Mouse (Mus musculus): ENCODE data around the gene Zdhhc25. TPM values are rescaled to one million over a fixed set of nuclear protein-coding genes. Genes with fewer than 3 reads are reported as not detected.

Zdhhc25 gene
- not detected for total RNA-seq (2021)
- long read RNA-seq, experiment 1: 0 reads
- long read RNA-seq, experiment 2: 0 reads

- DNase-seq: no peak
These were observed at the start of gene Zdhhc25 for GRCm38 (mm10) chr15:88600002-88600401. Gene Zdhhc25, plus strand, starts transcription at chr15:88600302.

GRCm38 (mm10) chr15:88552852-88553251 lies 47.2 kb upstream of the Zdhhc25 start:
- no peak for DNase-seq
- intact Hi-C loops (cut with DNase I): loop anchor here (10.0 kb wide), 1 partner anchor 928 kb away; no protein-coding TSS in a partner anchor

More at GRCm38 (mm10) chr15:88600002-88600401, at the start of gene Zdhhc25:
- intact Hi-C loops (cut with DNase I): no loop called here

GRCm38 (mm10) chr15:88555476-88555875 lies 44.6 kb upstream of the Zdhhc25 start:
- peak; percentile 16 to 33 for DNase-seq
- intact Hi-C loops (cut with DNase I): loop anchor here (10.0 kb wide), 1 partner anchor 931 kb away; no protein-coding TSS in a partner anchor

- intact Hi-C loops (cut with DNase I): no loop called here
- no peak for DNase-seq
These were observed 39.5 kb upstream of the Zdhhc25 start for GRCm38 (mm10) chr15:88560637-88561036.

- DNase-seq: peak in 1 of 2 experiments; percentile 11
These were observed 38.9 kb upstream of the Zdhhc25 start for GRCm38 (mm10) chr15:88561058-88561730.

GRCm38 (mm10) chr15:88565307-88565706 lies 34.8 kb upstream of the Zdhhc25 start:
- intact Hi-C loops (cut with DNase I): no loop called here
- no peak for DNase-seq

More at GRCm38 (mm10) chr15:88561058-88561730, 38.9 kb upstream of the Zdhhc25 start:
- intact Hi-C loops (cut with DNase I): no loop called here

- no peak for DNase-seq
- intact Hi-C loops (cut with DNase I): no loop called here
These were observed 34.3 kb upstream of the Zdhhc25 start for GRCm38 (mm10) chr15:88565806-88566205.

GRCm38 (mm10) chr15:88570697-88571096 lies 29.4 kb upstream of the Zdhhc25 start:
- no peak for DNase-seq
- intact Hi-C loops (cut with DNase I): no loop called here

- no peak for DNase-seq
- intact Hi-C loops (cut with DNase I): no loop called here
These were observed 20.6 kb upstream of the Zdhhc25 start for GRCm38 (mm10) chr15:88579461-88579860.

GRCm38 (mm10) chr15:88602496-88602895 lies 2.4 kb downstream of the Zdhhc25 start:
- no peak for DNase-seq
- intact Hi-C loops (cut with DNase I): no loop called here

- intact Hi-C loops (cut with DNase I): no loop called here
- no peak for DNase-seq
These were observed 3.1 kb downstream of the Zdhhc25 start for GRCm38 (mm10) chr15:88603091-88603732.

GRCm38 (mm10) chr15:88603733-88604119 lies 3.6 kb downstream of the Zdhhc25 start:
- intact Hi-C loops (cut with DNase I): no loop called here
- DNase-seq: no peak

GRCm38 (mm10) chr15:88604669-88605414 lies 4.7 kb downstream of the Zdhhc25 start:
- intact Hi-C loops (cut with DNase I): no loop called here
- DNase-seq: no peak

GRCm38 (mm10) chr15:88605415-88605785 lies 5.3 kb downstream of the Zdhhc25 start:
- no peak for DNase-seq
- intact Hi-C loops (cut with DNase I): no loop called here

- intact Hi-C loops (cut with DNase I): no loop called here
These were observed 17.0 kb downstream of the Zdhhc25 start for GRCm38 (mm10) chr15:88617125-88617524.

GRCm38 (mm10) chr15:88618008-88618773 lies 18.1 kb downstream of the Zdhhc25 start:
- intact Hi-C loops (cut with DNase I): no loop called here
- peak in 1 of 2 experiments; percentile 11 for DNase-seq

More at GRCm38 (mm10) chr15:88617125-88617524, 17.0 kb downstream of the Zdhhc25 start:
- no peak for DNase-seq

- DNase-seq: no peak
- intact Hi-C loops (cut with DNase I): no loop called here
These were observed 19.9 kb downstream of the Zdhhc25 start for GRCm38 (mm10) chr15:88620017-88620416.

GRCm38 (mm10) chr15:88623891-88624290 lies 23.8 kb downstream of the Zdhhc25 start:
- intact Hi-C loops (cut with DNase I): no loop called here
- DNase-seq: no peak

- no peak for DNase-seq
- intact Hi-C loops (cut with DNase I): no loop called here
These were observed 24.8 kb downstream of the Zdhhc25 start for GRCm38 (mm10) chr15:88624874-88625277.

GRCm38 (mm10) chr15:88625303-88626066 lies 25.4 kb downstream of the Zdhhc25 start:
- no peak for DNase-seq
- intact Hi-C loops (cut with DNase I): no loop called here
